Mouse (Mus musculus) embryonic facial prominence, embryonic 15.5 days (tissue): ENCODE measurements around the gene Cd300lg. TPM values are rescaled to one million over a fixed set of nuclear protein-coding genes. Genes with fewer than 3 reads are reported as not detected.

ENCODE experiments used
- ATAC-seq: fragments of 200-750 bp; cut with Nextera tagmentation; 2 replicates; pipeline ENCODE4 v1.8.0; 2017; ENCODE audit warnings: low read depth, moderate TSS enrichment; ENCODE audit not compliant: insufficient number of reproducible peaks, low FRiP score, low TSS enrichment
- H3K27ac ChIP-seq: fragments of 300-500 bp; sonication (generic); replicated peaks from 2 replicates; pipeline ENCODE4 v1.5.1; 2015; ENCODE audit warnings: mild to moderate bottlenecking, inconsistent platforms
- H3K27me3 ChIP-seq: fragments of 300-500 bp; sonication (generic); 2 replicates; pipeline ENCODE4 v1.6.1; 2015; ENCODE audit warnings: inconsistent platforms
- H3K36me3 ChIP-seq: fragments of 300-500 bp; sonication (generic); 2 replicates; pipeline ENCODE4 v1.6.1; 2015; ENCODE audit warnings: mild to moderate bottlenecking, inconsistent platforms
- H3K4me1 ChIP-seq: fragments of 300-500 bp; sonication (generic); 2 replicates; pipeline ENCODE4 v1.6.1; 2015; ENCODE audit warnings: inconsistent platforms
- H3K4me2 ChIP-seq: fragments of 300-500 bp; sonication (generic); replicated peaks from 2 replicates; pipeline ENCODE4 v1.6.1; 2015; ENCODE audit warnings: mild to moderate bottlenecking, inconsistent platforms
- H3K4me3 ChIP-seq: fragments of 300-500 bp; sonication (generic); replicated peaks from 2 replicates; pipeline ENCODE4 v1.5.1; 2015; ENCODE audit warnings: mild to moderate bottlenecking, inconsistent platforms
- H3K9ac ChIP-seq: fragments of 300-500 bp; sonication (generic); 2 replicates; pipeline ENCODE4 v1.6.1; 2015; ENCODE audit warnings: inconsistent platforms
- H3K9me3 ChIP-seq: fragments of 300-500 bp; sonication (generic); replicated peaks from 2 replicates; pipeline ENCODE4 v1.6.1; 2016; ENCODE audit warnings: inconsistent platforms
- WGBS: fragments of 180-500 bp; shearing (Covaris S2); methylation state at CpG from one replicate; pipeline ENCODE4 v1.1.7; 2015; 5-methylcytosine and 5-hydroxymethylcytosine counted together
- polyA plus RNA-seq: library from polyadenylated mRNA; unstranded; fragments of >200 nt; fragmentation: Nextera tagmentation; extraction: Ambion mirVana; gene quantifications from 2 replicates; pipeline ENCODE4 v1.2.1, GENCODE M21; 2015

Cd300lg gene
- polyA plus RNA-seq, 1 experiment from 2014 or later: 1.5 TPM

GRCm38 (mm10) chr11:102072729-102073128, 31.4 kb downstream of the Cd300lg start:
- Histone ChIP-seq H3K9ac (no peak overlapping the region), H3K4me2 (no peak overlapping the region), H3K4me1 (peaks cover 6% of the 10 kb centered on the region; the same call in 1 of the 2 replicates), H3K27ac (no peak overlapping the region), H3K4me3 (no peak overlapping the region), H3K9me3 (no peaks in the 10 kb centered on the region), H3K36me3 (0 out of 2 replicates have a peak, but pooled peaks cover 3% of the 10 kb centered on the region), H3K27me3 (no peaks in the 10 kb centered on the region)
- WGBS: 78% methylated on average over 5 of the region's 5 CpGs
- ATAC-seq: no peak

GRCm38 (mm10) chr11:102073722-102074121, 32.4 kb downstream of the Cd300lg start:
- Histone ChIP-seq H3K27ac (no peak overlapping the region), H3K36me3 (0 out of 2 replicates have a peak, but pooled peaks cover 7% of the 10 kb centered on the region), H3K9ac (no peak overlapping the region), H3K4me3 (no peak overlapping the region), H3K4me2 (no peak overlapping the region), H3K4me1 (peaks cover 6% of the 10 kb centered on the region; the same call in 1 of the 2 replicates), H3K27me3 (no peaks in the 10 kb centered on the region), H3K9me3 (no peaks in the 10 kb centered on the region)
- 68% methylated on average over 14 of the region's 14 CpGs for WGBS
- ATAC-seq: no peak

- no peaks in the 10 kb centered on the region for H3K27me3 ChIP-seq
- peak; percentile 83 for ATAC-seq
These were observed 41.0 kb downstream of the Cd300lg start for GRCm38 (mm10) chr11:102082322-102082721.

GRCm38 (mm10) chr11:102083193-102083592, 41.9 kb downstream of the Cd300lg start:
- Histone ChIP-seq H3K9ac (no peak overlapping the region), H3K4me3 (no peak overlapping the region), H3K4me2 (no peak overlapping the region), H3K9me3 (no peaks in the 10 kb centered on the region), H3K36me3 (no peaks in the 10 kb centered on the region), H3K4me1 (peaks cover 37% of the 10 kb centered on the region), H3K27me3 (no peaks in the 10 kb centered on the region), H3K27ac (no peak overlapping the region)
- ATAC-seq: no peak
- 52% methylated on average over 4 of the region's 4 CpGs for WGBS

More at GRCm38 (mm10) chr11:102082322-102082721, 41.0 kb downstream of the Cd300lg start:
- peak overlapping the region; percentile 82 for H3K4me2 ChIP-seq
- under 1% methylated on average over 18 of the region's 18 CpGs for WGBS
- no peaks in the 10 kb centered on the region for H3K9me3 ChIP-seq
- peak overlapping the region; percentile 41 for H3K4me3 ChIP-seq
- H3K9ac ChIP-seq: peak overlapping the region; percentile 23; the same call in 1 of the 2 replicates
- 0 out of 2 replicates have a peak, but pooled peaks cover 4% of the 10 kb centered on the region for H3K36me3 ChIP-seq
- H3K4me1 ChIP-seq: peaks cover 31% of the 10 kb centered on the region
- no peak overlapping the region for H3K27ac ChIP-seq

- H3K4me3 ChIP-seq: no peak overlapping the region
- no peak for ATAC-seq
- WGBS: 30% methylated on average over 7 of the region's 7 CpGs
- H3K27me3 ChIP-seq: no peaks in the 10 kb centered on the region
- peaks cover 45% of the 10 kb centered on the region for H3K4me1 ChIP-seq
- no peak overlapping the region for H3K27ac ChIP-seq
- no peaks in the 10 kb centered on the region for H3K9me3 ChIP-seq
- no peak overlapping the region for H3K4me2 ChIP-seq
- H3K36me3 ChIP-seq: no peaks in the 10 kb centered on the region
- no peak overlapping the region for H3K9ac ChIP-seq
These were observed 42.9 kb downstream of the Cd300lg start for GRCm38 (mm10) chr11:102084159-102084558.

GRCm38 (mm10) chr11:102086331-102086730, 45.0 kb downstream of the Cd300lg start:
- H3K4me2 ChIP-seq: peak overlapping the region; percentile 92
- H3K27ac ChIP-seq: peak overlapping the region; percentile 89

GRCm38 (mm10) chr11:102087081-102087751, 45.9 kb downstream of the Cd300lg start:
- Histone ChIP-seq H3K4me3 (peak overlapping the region; percentile 66), H3K9ac (peak overlapping the region; percentile 55), H3K4me2 (peak overlapping the region; percentile 92), H3K27me3 (no peaks in the 10 kb centered on the region), H3K4me1 (peaks cover 43% of the 10 kb centered on the region), H3K27ac (peak overlapping the region; percentile 89), H3K9me3 (no peaks in the 10 kb centered on the region), H3K36me3 (no peaks in the 10 kb centered on the region)
- peak; percentile 71 for ATAC-seq
- under 1% methylated on average over 39 of the region's 39 CpGs for WGBS

More at GRCm38 (mm10) chr11:102086331-102086730, 45.0 kb downstream of the Cd300lg start:
- no peak for ATAC-seq
- Histone ChIP-seq H3K9me3 (no peaks in the 10 kb centered on the region), H3K36me3 (no peaks in the 10 kb centered on the region), H3K9ac (no peak overlapping the region), H3K4me1 (peaks cover 51% of the 10 kb centered on the region), H3K4me3 (peak overlapping the region; percentile 66), H3K27me3 (no peaks in the 10 kb centered on the region)
- WGBS: 16% methylated on average over 3 of the region's 3 CpGs

GRCm38 (mm10) chr11:102087931-102088898, 46.9 kb downstream of the Cd300lg start, which contains the start of gene Mpp2:
Mpp2 (minus strand) TSS chr11:102088515.
- H3K4me1 ChIP-seq: peaks cover 33% of the 10 kb centered on the region
- peak within 1 kb of the TSS; percentile 89 for H3K27ac ChIP-seq
- H3K36me3 ChIP-seq: no peaks in the 10 kb centered on the region
- H3K9me3 ChIP-seq: no peaks in the 10 kb centered on the region
- no peaks in the 10 kb centered on the region; the same call in 1 of the 2 replicates for H3K27me3 ChIP-seq
- peak within 1 kb of the TSS; percentile 92 for H3K4me2 ChIP-seq
- peak within 1 kb of the TSS; percentile 55 for H3K9ac ChIP-seq
- H3K4me3 ChIP-seq: peak within 1 kb of the TSS; percentile 66
- peak; percentile 58 for ATAC-seq
- WGBS: under 1% methylated on average over 49 of the region's 49 CpGs

- peak overlapping the region; percentile 89 for H3K27ac ChIP-seq
- H3K9ac ChIP-seq: 0 out of 2 replicates have a peak overlapping the region, but pooled peaks have one; percentile 55
- no peaks in the 10 kb centered on the region; the same call in 1 of the 2 replicates for H3K27me3 ChIP-seq
- H3K4me3 ChIP-seq: peak overlapping the region; percentile 66
- H3K9me3 ChIP-seq: no peaks in the 10 kb centered on the region
- WGBS: under 1% methylated on average over 20 of the region's 20 CpGs
- H3K4me2 ChIP-seq: peak overlapping the region; percentile 92
- peaks cover 33% of the 10 kb centered on the region for H3K4me1 ChIP-seq
- no peaks in the 10 kb centered on the region for H3K36me3 ChIP-seq
- peak; percentile 40; the same call in 1 of the 2 replicates for ATAC-seq
These were observed 47.9 kb downstream of the Cd300lg start for GRCm38 (mm10) chr11:102089088-102089808.

GRCm38 (mm10) chr11:102095676-102096075, 54.4 kb downstream of the Cd300lg start:
- Histone ChIP-seq H3K27me3 (peaks cover 6% of the 10 kb centered on the region; the same call in 1 of the 2 replicates), H3K27ac (no peak overlapping the region), H3K4me3 (no peak overlapping the region), H3K9ac (no peak overlapping the region), H3K4me1 (peaks cover 14% of the 10 kb centered on the region), H3K4me2 (no peak overlapping the region), H3K9me3 (no peaks in the 10 kb centered on the region), H3K36me3 (no peaks in the 10 kb centered on the region)
- 67% methylated on average over 3 of the region's 3 CpGs for WGBS
- no peak for ATAC-seq
